Mouse (Mus musculus) forebrain, embryonic 11.5 days (tissue): ENCODE results near the gene Slc11a1. TPM values are rescaled to one million over a fixed set of nuclear protein-coding genes. Genes with fewer than 3 reads are reported as not detected.

Source experiments
- ATAC-seq: fragments of 200-750 bp; cut with Nextera tagmentation; replicated peaks from 2 replicates; pipeline ENCODE4 v1.8.0; 2017; ENCODE audit warnings: moderate TSS enrichment; ENCODE audit not compliant: low FRiP score
- DNase-seq: peaks from one replicate; pipeline ENCODE4 v3.0.0-alpha.2; 2017; ENCODE audit warnings: low spot score
- H3K27ac ChIP-seq: fragments of 300-500 bp; sonication (generic); 2 replicates; pipeline ENCODE4 v1.5.1; 2014; ENCODE audit warnings: low read depth, low read length
- H3K27me3 ChIP-seq: fragments of 300-500 bp; sonication (generic); 2 replicates; pipeline ENCODE4 v1.6.1; 2014; ENCODE audit warnings: mild to moderate bottlenecking, low read length, mixed read lengths; ENCODE audit not compliant: control insufficient read depth, insufficient read depth
- H3K36me3 ChIP-seq: fragments of 300-500 bp; sonication (generic); 2 replicates; pipeline ENCODE4 v1.6.1; 2014; ENCODE audit warnings: mild to moderate bottlenecking, low read length, moderate library complexity, mixed read lengths; ENCODE audit not compliant: control insufficient read depth, insufficient read depth
- H3K4me1 ChIP-seq: fragments of 300-500 bp; sonication (generic); replicated peaks from 2 replicates; pipeline ENCODE4 v1.6.1; 2014; ENCODE audit warnings: low read length, mixed read lengths; ENCODE audit not compliant: control insufficient read depth, insufficient read depth
- H3K4me2 ChIP-seq: fragments of 300-500 bp; sonication (generic); 2 replicates; pipeline ENCODE4 v1.6.1; 2014; ENCODE audit warnings: low read depth, mild to moderate bottlenecking, low read length, moderate library complexity, mixed read lengths; ENCODE audit not compliant: severe bottlenecking
- H3K4me3 ChIP-seq: fragments of 300-500 bp; sonication (generic); 2 replicates; pipeline ENCODE4 v1.5.1; 2014; ENCODE audit warnings: low read depth, low read length
- H3K9ac ChIP-seq: fragments of 300-500 bp; sonication (generic); 2 replicates; pipeline ENCODE4 v1.6.1; 2014; ENCODE audit warnings: low read length
- H3K9me3 ChIP-seq: fragments of 300-500 bp; sonication (generic); 2 replicates; pipeline ENCODE4 v1.6.1; 2016; ENCODE audit warnings: low read length, mixed read lengths; ENCODE audit not compliant: control insufficient read depth
- WGBS: fragments of 180-500 bp; shearing (Covaris S2); extraction: QIAGEN DNeasy Blood & Tissue Kit; methylation state at CpG from one replicate; pipeline ENCODE4 v1.1.7; 2014; 5-methylcytosine and 5-hydroxymethylcytosine counted together
- microRNA counts: library from miRNA; unstranded; fragments of <30 nt; microRNA quantifications from one replicate; lab custom pipeline; 2015
- microRNA-seq: library from miRNA; unstranded; fragments of <30 nt; microRNA quantifications from one replicate; pipeline ENCODE4, GENCODE M21; 2016; ENCODE audit not compliant: insufficient number of aligned reads
- polyA plus RNA-seq: library from polyadenylated mRNA; unstranded; fragments of >200 nt; fragmentation: Nextera tagmentation; extraction: Ambion mirVana; gene quantifications from 2 replicates; pipeline ENCODE4 v1.2.1, GENCODE M21; 2014

Slc11a1 gene
- polyA plus RNA-seq, 1 experiment from 2014 or later, result 1.9 TPM

GRCm38 (mm10) chr1:74419440-74419794 lies 44.4 kb downstream of the Slc11a1 start:
- Histone ChIP-seq H3K4me2 (no peak overlapping the region), H3K4me3 (no peak overlapping the region), H3K27ac (no peak overlapping the region), H3K9me3 (no peaks in the 10 kb centered on the region), H3K27me3 (no peaks in the 10 kb centered on the region), H3K36me3 (no peaks in the 10 kb centered on the region), H3K9ac (no peak overlapping the region), H3K4me1 (no peaks in the 10 kb centered on the region)
- WGBS, result 72% methylated on average over 9 of the region's 9 CpGs
- DNase-seq (no peak), ATAC-seq (no peak)

DNA sequence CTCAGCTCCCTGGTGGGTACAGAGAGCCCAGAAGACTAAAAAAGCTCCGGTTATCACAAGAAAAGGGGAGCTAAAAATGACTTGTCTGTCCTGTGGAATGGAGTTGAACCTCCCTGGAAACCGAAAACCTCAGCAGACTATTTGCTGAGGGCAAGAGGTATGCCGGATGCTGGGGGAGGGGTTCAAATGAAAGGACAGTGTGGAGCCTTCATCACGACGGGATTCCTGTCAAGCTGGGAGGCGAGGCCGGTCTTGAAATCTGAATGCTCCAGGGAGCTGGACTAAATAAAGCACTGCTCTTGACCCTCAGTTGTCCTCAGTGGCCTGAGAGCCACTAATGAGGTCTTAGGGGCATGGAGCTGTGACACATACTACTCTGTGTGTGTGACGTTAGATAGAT lies 48.2 kb downstream of the Slc11a1 start:
- Histone ChIP-seq H3K36me3 (no peaks in the 10 kb centered on the region), H3K4me2 (no peak overlapping the region), H3K27ac (no peak overlapping the region), H3K4me1 (no peaks in the 10 kb centered on the region), H3K27me3 (no peaks in the 10 kb centered on the region), H3K9ac (no peak overlapping the region), H3K4me3 (no peak overlapping the region), H3K9me3 (no peaks in the 10 kb centered on the region)
- WGBS, result 46% methylated on average over 8 of the region's 8 CpGs
- DNase-seq, result no peak
- ATAC-seq, result no peak

GRCm38 (mm10) chr1:74425845-74426244 lies 50.9 kb downstream of the Slc11a1 start:
- no peaks in the 10 kb centered on the region for H3K36me3 ChIP-seq
- no peaks in the 10 kb centered on the region for H3K27me3 ChIP-seq
- H3K4me2 ChIP-seq, result no peak overlapping the region
- ATAC-seq (no peak), DNase-seq (peak; percentile 11)
- no peaks in the 10 kb centered on the region for H3K4me1 ChIP-seq
- WGBS, result 81% methylated on average over 7 of the region's 7 CpGs
- no peak overlapping the region for H3K9ac ChIP-seq
- H3K4me3 ChIP-seq, result no peak overlapping the region
- no peak overlapping the region for H3K27ac ChIP-seq
- no peaks in the 10 kb centered on the region for H3K9me3 ChIP-seq

- Histone ChIP-seq H3K27me3 (no peaks in the 10 kb centered on the region), H3K9ac (no peak overlapping the region), H3K4me3 (no peak overlapping the region), H3K9me3 (no peaks in the 10 kb centered on the region), H3K4me2 (no peak overlapping the region), H3K36me3 (no peaks in the 10 kb centered on the region; the same call in 1 of the 2 replicates), H3K27ac (no peak overlapping the region), H3K4me1 (no peaks in the 10 kb centered on the region)
- 88% methylated on average over 6 of the region's 6 CpGs for WGBS
- DNase-seq (peak; percentile 41), ATAC-seq (no peak)
These were observed 58.2 kb downstream of the Slc11a1 start for GRCm38 (mm10) chr1:74433220-74433619.

DNA sequence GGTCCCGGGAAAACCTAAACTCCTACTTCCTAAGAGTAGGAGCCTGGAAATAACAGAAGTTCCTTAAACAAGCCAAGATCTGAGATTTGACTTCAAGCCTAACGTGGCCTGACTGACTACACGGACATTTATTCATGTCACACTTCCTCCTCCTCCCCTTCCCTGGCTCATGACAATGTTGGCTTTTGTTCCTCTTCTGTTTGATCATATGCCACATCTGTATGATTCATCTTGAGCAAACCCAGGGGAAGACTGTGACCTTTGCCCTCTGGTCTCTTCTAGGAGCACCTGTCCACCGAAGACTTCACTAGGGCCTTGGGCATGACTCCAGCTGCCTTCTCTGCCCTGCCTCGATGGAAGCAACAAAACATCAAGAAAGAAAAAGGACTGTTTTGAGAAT lies 59.6 kb downstream of the Slc11a1 start:
- WGBS, result 82% methylated on average over 5 of the region's 5 CpGs
- Histone ChIP-seq H3K4me3 (no peak overlapping the region), H3K4me1 (no peaks in the 10 kb centered on the region), H3K9me3 (no peaks in the 10 kb centered on the region), H3K36me3 (peaks cover 4% of the 10 kb centered on the region; the same call in 1 of the 2 replicates), H3K27me3 (no peaks in the 10 kb centered on the region), H3K27ac (no peak overlapping the region), H3K9ac (no peak overlapping the region), H3K4me2 (no peak overlapping the region)
- ATAC-seq (no peak), DNase-seq (peak; percentile 34)

DNA sequence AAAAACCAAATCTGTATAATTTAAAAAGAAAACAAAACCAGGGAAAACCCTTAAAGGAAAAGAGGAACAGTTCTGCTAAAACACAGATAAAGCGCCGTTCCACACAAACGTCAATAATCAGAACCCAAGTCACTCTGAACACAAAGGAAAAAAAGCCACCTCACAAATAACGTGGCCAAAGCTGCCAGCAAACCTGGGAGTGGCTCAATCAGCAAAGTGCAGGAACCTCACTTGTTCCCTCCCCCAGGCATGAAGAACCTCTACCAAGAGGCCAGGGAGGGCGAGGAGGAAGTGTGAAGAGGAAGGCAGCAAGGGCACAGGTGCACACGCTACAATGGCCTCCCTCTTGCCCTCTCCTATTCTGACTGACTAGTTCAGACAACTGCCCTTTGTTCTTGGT lies 60.6 kb downstream of the Slc11a1 start:
- ATAC-seq, result no peak
- no peaks in the 10 kb centered on the region for H3K9me3 ChIP-seq
- H3K4me2 ChIP-seq, result no peak overlapping the region
- peak; percentile 30 for DNase-seq
- peaks cover 4% of the 10 kb centered on the region; the same call in 1 of the 2 replicates for H3K36me3 ChIP-seq
- no peaks in the 10 kb centered on the region for H3K27me3 ChIP-seq
- WGBS, result 89% methylated on average over 6 of the region's 6 CpGs
- H3K9ac ChIP-seq, result no peak overlapping the region
- no peak overlapping the region for H3K27ac ChIP-seq
- no peaks in the 10 kb centered on the region for H3K4me1 ChIP-seq
- H3K4me3 ChIP-seq, result no peak overlapping the region

MicroRNAs within 50 kb of the gene (microRNA counts, 519-probe panel; counts per million panel counts)
- 4,294 counts per million, percentile 34 among the panel's probes with 10 or more counts for microRNA mmu-miR-26b (lab: Ali Mortazavi, UCI)

Small RNA genes within 50 kb of the gene (microRNA-seq; reads per million reads assigned to microRNA genes)
- gene Mir26b, result 17,714 reads per million, percentile 97 among the genes with 10 or more reads in this experiment

Other genes starting within 250 kb of the Slc11a1 start
- 0.24 and 0.27 TPM in 2 replicates for gene Rufy4, start 249.7 kb upstream of the Slc11a1 start, polyA plus RNA-seq
- 0.12 and 0.17 TPM in 2 replicates for gene Cxcr2, start 221.2 kb upstream of the Slc11a1 start, polyA plus RNA-seq
- gene Cxcr1, start 180.6 kb upstream of the Slc11a1 start, polyA plus RNA-seq, result not detected in 2 replicates
- 303 and 310 TPM in 2 replicates for gene Arpc2, start 139.1 kb upstream of the Slc11a1 start, polyA plus RNA-seq
- not detected in 2 replicates for gene Gpbar1, start 96.6 kb upstream of the Slc11a1 start, polyA plus RNA-seq
- gene Aamp, start 90.5 kb upstream of the Slc11a1 start, polyA plus RNA-seq, result 185 and 205 TPM in 2 replicates
- 95.3 and 98.4 TPM in 2 replicates for gene Pnkd, start 90.3 kb upstream of the Slc11a1 start, polyA plus RNA-seq
- 6.9 and 8.2 TPM in 2 replicates for gene Tmbim1, start 69.6 kb upstream of the Slc11a1 start, polyA plus RNA-seq
- gene Catip, start 13.1 kb upstream of the Slc11a1 start, polyA plus RNA-seq, result 0.52 TPM in 1 of 2 replicates, not detected in the other
- gene Ctdsp1, start 16.3 kb downstream of the Slc11a1 start, polyA plus RNA-seq, result 45.7 and 46.9 TPM in 2 replicates
- 0.13 and 0.21 TPM in 2 replicates for gene Vil1, start 34.2 kb downstream of the Slc11a1 start, polyA plus RNA-seq
- 98.2 and 99.2 TPM in 2 replicates for gene Cnot9, start 130.9 kb downstream of the Slc11a1 start, polyA plus RNA-seq
- 0.41 and 0.75 TPM in 2 replicates for gene Plcd4, start 167.7 kb downstream of the Slc11a1 start, polyA plus RNA-seq
- 50.2 and 54.2 TPM in 2 replicates for gene Usp37, start 169.1 kb downstream of the Slc11a1 start, polyA plus RNA-seq
- gene Zfp142, start 213.1 kb downstream of the Slc11a1 start, polyA plus RNA-seq, result 13.0 and 13.1 TPM in 2 replicates
- 16.0 and 21.1 TPM in 2 replicates for gene Bcs1l, start 213.1 kb downstream of the Slc11a1 start, polyA plus RNA-seq
- gene Rnf25, start 226.2 kb downstream of the Slc11a1 start, polyA plus RNA-seq, result 6.3 and 8.7 TPM in 2 replicates
- gene Stk36, start 226.2 kb downstream of the Slc11a1 start, polyA plus RNA-seq, result 18.0 and 19.5 TPM in 2 replicates